Mouse (Mus musculus) left cerebral cortex, postnatal 36 days (tissue): ENCODE data around the gene Add3. TPM values are rescaled to one million over a fixed set of nuclear protein-coding genes. Genes with fewer than 3 reads are reported as not detected.
"Not testable (repeated sequence)": the region's sequence is repeated elsewhere in the genome, so short reads cannot be mapped to it uniquely, and the experiment has no call there.

Experiments
- DNase-seq, 2 experiments: peaks; one replicate each; pipeline ENCODE4 v3.0.0; 2021 to 2022; ENCODE audit warnings: low spot score in 2 of 2, mixed read lengths in 1 of 2
- intact Hi-C: fragments of 180-260 bp; cut with DNase I; formaldehyde crosslinking; loops from one replicate; pipeline ENCODE4 v1.15.1; 2025
- total RNA-seq, 2 experiments: library from RNA; stranded (reverse); gene quantifications; 2 replicates each; pipeline ENCODE4 v1.2.3; 2021

Add3 gene
- total RNA-seq, 2 experiments from 2014 or later, result 89.3 to 89.6 TPM

DNA sequence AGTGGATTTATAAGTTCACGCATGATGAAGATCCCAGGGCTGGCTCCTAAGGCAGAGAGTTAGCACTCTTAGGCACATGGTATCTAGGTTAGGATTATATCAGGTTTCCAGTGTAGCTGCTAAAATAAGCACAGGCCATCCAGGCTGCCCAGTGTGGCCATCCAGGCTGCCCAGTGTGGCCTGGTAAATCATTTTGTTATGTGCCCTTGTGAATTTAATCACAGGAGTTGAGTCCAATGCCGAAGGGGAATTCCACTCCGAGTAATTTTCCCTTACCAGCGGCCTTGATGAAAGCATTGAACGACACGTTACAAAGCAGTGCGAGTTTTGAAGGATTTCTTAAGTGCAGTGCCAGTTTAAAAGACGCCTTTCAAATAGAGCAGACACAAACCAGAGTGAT lies 77.6 kb downstream of the Add3 start:
- intact Hi-C loops, result no loop called here
- no peak for DNase-seq

DNA sequence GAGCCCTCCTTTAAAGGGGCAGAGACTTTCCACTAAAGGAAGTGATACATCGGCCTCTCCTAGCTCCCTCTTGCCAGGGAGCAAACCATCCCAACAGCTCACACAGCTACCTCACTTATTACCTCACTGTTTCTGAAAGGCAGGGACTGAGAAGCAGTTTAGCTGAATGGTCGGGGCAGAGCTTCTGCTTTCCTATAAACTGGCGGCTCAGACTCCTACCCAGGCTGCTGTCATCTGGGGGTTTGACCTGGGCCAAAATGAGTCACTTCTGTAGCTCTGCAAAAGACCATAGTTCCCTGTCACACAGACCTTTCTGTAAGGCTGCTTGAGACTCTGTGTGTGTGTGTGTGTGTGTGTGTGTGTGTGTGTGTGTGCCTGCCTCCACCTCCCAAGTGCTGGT lies 79.1 kb downstream of the Add3 start:
- DNase-seq, result no peak
- intact Hi-C loops, result no loop called here

- intact Hi-C loops, result no loop called here
- DNase-seq, result no peak
Observed at GRCm38 (mm10) chr19:53221186-53221585, 80.9 kb downstream of the Add3 start.

- intact Hi-C loops, result loop anchor here (5.0 kb wide), 1 partner anchor 83 kb away; the partner anchor contains the start of gene Add3
- DNase-seq, result not testable (repeated sequence)
Observed at GRCm38 (mm10) chr19:53225249-53226070, 85.2 kb downstream of the Add3 start.

DNA sequence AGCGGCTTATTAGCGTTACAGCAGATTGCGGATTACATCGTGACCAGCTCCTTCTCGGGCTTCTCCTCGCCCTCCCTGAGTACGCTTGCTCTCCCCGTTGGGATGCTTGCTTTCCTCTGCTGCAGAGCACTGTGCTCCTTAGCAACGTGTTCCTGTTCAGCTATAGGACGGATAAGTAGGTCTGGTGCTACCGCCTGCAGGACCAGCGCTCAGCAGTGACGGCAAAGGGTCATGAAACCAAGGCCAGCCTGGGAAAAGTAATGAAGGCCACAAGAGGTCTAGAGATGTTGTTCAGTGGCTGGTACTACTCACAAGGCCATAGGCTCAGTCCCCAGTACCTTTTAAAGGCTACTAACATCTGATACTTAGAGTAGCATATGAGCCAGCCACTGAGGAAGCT lies 86.4 kb downstream of the Add3 start:
- intact Hi-C loops, result loop anchor here (5.0 kb wide), 1 partner anchor 84 kb away; the partner anchor contains the start of gene Add3
- DNase-seq, result no peak

GRCm38 (mm10) chr19:53228064-53228794 lies 88.0 kb downstream of the Add3 start:
- intact Hi-C loops, result loop anchor here (5.0 kb wide), 1 partner anchor 86 kb away; the partner anchor contains the start of gene Add3
- peak; percentile 21 to 41 for DNase-seq

- no peak for DNase-seq
- intact Hi-C loops, result loop anchor here (5.0 kb wide), 1 partner anchor 229 kb away; no protein-coding TSS in a partner anchor
Observed at GRCm38 (mm10) chr19:53230942-53231815, 90.9 kb downstream of the Add3 start.

GRCm38 (mm10) chr19:53233586-53233985 lies 93.3 kb downstream of the Add3 start:
- intact Hi-C loops, result loop anchor here (5.0 kb wide), 1 partner anchor 231 kb away; no protein-coding TSS in a partner anchor

GRCm38 (mm10) chr19:53241806-53242205 lies 101.6 kb downstream of the Add3 start:
- intact Hi-C loops, result no loop called here
- no peak for DNase-seq

More at GRCm38 (mm10) chr19:53233586-53233985, 93.3 kb downstream of the Add3 start:
- DNase-seq, result no peak

- peak; percentile 42 to 57 for DNase-seq
Observed at GRCm38 (mm10) chr19:53243956-53244355, 103.7 kb downstream of the Add3 start.

DNA sequence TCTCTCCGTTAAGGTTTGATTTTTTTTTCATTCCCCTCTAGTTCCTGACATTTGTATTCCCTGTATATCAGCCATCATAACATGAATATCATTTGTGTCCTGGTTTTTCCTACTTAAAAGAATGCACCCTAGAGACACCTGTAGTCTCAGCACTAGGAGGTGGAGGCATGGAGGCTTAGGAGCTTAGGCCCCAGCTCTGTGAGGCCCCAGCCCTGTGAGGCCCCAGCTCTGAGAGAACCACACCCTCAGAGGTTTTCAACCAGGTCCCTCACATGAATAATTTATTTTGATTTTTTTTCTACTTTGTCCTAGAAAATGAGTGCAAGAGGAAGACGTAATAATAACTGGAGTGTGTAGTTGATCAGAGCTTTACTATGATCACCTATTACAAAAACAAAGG lies 107.3 kb downstream of the Add3 start:
- no peak for DNase-seq
- intact Hi-C loops, result no loop called here

More at GRCm38 (mm10) chr19:53243956-53244355, 103.7 kb downstream of the Add3 start:
- intact Hi-C loops, result no loop called here

DNA sequence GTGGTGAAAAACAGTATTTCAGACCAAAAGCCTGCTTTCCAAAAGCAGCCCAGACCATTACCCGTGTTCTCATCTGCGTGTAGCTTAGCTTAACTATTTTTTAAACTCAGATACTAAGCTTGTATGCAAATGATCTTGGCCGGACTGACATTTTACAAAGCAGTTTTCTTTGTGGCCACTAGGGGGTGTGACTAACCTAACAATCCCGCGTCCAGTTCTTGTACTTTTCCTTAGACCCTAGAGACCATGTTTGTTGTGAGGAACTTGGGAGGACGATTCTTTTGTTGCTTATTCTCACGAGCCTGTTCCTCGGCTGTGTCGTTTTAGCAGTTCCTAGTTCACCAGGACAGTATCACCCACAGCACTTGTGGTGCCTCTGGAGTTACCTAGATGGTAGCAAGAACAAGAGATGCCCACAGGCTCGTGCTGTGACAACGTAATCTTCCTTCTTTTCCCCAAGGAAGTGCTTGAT lies 107.8 kb downstream of the Add3 start:
- intact Hi-C loops, result loop anchor here (1.0 to 2.0 kb wide), 2 partner anchors 63 to 121 kb away; partner anchors contain the start of gene Mxi1

GRCm38 (mm10) chr19:53251015-53251414 lies 110.8 kb downstream of the Add3 start:
- intact Hi-C loops, result no loop called here
- no peak for DNase-seq

More for the DNA sequence above, 107.8 kb downstream of the Add3 start:
- DNase-seq, result peak; percentile 37 to 64

DNA sequence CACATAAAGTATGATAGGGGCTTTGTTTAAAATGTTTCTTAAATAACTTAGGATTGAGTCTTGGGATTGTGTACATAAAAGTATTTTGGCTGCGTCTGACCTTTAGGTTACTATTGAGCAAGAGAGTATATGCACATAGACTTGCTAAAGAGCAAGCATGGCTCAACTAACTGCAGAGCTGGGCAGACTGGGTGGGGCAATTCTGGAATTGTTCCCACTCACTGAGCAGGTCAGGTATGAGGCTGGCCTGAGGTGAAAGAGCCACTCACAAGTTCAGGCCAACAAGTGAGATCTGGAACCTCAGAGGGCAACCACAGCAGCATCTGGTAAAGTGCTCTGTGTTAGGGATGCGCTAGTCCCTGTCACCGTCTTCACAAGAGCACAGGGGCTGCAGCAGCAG lies 111.4 kb downstream of the Add3 start:
- no peak for DNase-seq
- intact Hi-C loops, result no loop called here

DNA sequence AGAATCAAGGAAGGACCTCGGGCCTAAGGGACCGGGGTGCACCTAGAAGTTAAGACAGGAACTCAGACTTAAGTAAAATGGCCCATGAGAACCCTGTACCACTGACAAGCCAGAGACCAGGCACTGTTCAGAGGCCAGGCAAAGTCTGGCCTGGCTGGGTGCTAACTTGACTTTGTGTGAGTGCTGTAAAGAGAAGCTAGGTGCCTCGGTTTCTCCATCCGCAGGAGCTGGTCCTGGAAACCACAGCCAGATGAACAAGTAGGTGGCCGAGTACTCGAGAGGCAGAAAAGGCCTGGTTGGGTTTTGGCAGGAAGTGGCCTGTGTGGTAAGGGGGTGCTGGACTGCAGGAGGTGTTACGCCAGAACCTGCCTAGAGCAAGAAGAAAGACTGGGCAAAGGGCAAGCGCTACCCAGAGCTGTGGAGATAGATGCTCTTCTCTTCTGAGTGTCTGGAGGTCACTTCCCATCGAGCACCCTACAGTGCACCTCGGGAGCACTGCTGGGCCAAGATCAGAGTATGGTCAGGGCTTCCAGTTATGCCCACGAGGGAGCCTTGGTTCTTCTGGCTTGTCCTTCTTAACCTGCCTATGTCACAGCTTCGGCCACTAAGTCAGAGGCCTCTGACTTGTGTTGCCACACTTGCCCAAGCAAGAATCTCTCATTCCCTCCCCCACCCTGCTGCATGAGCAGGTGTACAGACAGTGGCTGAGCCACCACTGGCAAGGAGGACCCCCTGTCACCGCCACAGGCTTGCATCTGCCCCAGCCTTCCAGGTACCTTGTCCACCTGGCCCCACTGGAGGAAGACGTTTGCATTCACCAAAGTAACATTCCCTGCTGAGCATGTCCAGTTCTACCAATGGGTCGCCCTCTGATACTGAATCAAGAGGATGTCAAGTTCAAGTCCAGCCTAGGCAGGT lies 112.1 kb downstream of the Add3 start:
- intact Hi-C loops, result no loop called here
- DNase-seq, result no peak

GRCm38 (mm10) chr19:53256361-53256760 lies 116.1 kb downstream of the Add3 start:
- no peak for DNase-seq
- intact Hi-C loops, result no loop called here

DNA sequence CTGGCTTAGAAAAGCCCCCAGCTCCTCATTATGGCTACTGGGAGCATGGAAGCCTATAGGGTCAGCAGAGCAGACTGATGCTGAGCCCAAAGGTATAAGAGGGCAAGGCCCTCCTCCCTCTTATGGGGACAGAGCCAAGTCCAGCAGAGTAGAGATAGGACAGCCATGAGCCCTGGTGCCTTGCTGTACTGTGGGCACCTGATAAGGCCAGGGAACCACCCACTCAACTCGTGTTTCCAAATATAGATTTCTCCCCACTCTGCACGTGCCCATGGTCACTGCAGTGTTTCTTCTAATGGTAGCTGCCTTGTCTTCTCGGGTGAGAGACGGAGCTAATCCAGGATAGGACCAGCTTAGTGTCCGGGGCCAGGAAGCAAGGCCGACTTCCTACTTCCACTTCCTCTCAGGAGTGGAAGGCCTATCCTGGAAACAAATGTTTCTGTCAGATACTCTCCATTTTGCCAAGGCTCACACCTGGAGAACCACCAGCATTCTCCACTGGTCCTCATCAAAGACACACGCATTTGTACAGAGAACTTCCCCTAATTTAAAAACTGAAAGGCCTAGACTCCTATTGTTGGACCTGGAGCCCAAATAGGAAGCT lies 116.8 kb downstream of the Add3 start:
- intact Hi-C loops, result no loop called here

More for the DNA sequence above, 116.8 kb downstream of the Add3 start:
- no peak for DNase-seq
